Mouse (Mus musculus): Measurements from ENCODE around the gene Kdm7a. TPM values are rescaled to one million over a fixed set of nuclear protein-coding genes. Genes with fewer than 3 reads are reported as not detected.
A peak's percentile ranks its signal among the peaks of the same experiment; 100 is the strongest.

Gene Kdm7a
- polyA plus RNA-seq (2014; fragmentation: Nextera tagmentation; extraction: Ambion mirVana), result 5.5 and 6.0 TPM in 2 replicates

- Histone ChIP-seq H3K4me3 (ENCODE audit: low read depth, low read length) (peak within 1 kb of the TSS; percentile 99), H3K4me1 (ENCODE audit: control insufficient read depth, insufficient read depth, low read length) (0 out of 2 replicates have a peak, but pooled peaks cover 3% of the 10 kb centered on the region), H3K27ac (replicated peaks; ENCODE audit: low read depth, low read length) (peak within 1 kb of the TSS; percentile 96), H3K36me3 (ENCODE audit: control insufficient read depth, insufficient read depth, low read length) (no peaks in the 10 kb centered on the region), H3K4me2 (ENCODE audit: low read depth, low read length) (peak within 1 kb of the TSS; percentile 78), H3K27me3 (replicated peaks; ENCODE audit: control insufficient read depth, insufficient read depth, low read length) (no peaks in the 10 kb centered on the region), H3K9ac (ENCODE audit: low read depth, low read length) (peak within 1 kb of the TSS; percentile 98), H3K9me3 (ENCODE audit: control insufficient read depth, low read length) (no peaks in the 10 kb centered on the region)
- ATAC-seq (ENCODE audit: low read depth) (peak; percentile 87), DNase-seq (ENCODE audit: low spot score) (peak; percentile 94)
- 0% methylated on average over 30 of the region's 124 CpGs for WGBS
Measured at GRCm38 (mm10) chr6:39206581-39207461, at the start of gene Kdm7a. TSS of gene Kdm7a (minus strand) at chr6:39206789.

- no peak for DNase-seq (ENCODE audit: low spot score)
- H3K27ac ChIP-seq (replicated peaks; ENCODE audit: low read depth, low read length), result no peak overlapping the region
- ATAC-seq (ENCODE audit: low read depth), result no peak; the same call in 1 of the 2 replicates
Measured at GRCm38 (mm10) chr6:39255271-39255670, 48.7 kb upstream of the Kdm7a start.

GRCm38 (mm10) chr6:39250055-39250454, 43.5 kb upstream of the Kdm7a start:
- 86% methylated on average over 2 of the region's 2 CpGs for WGBS
- H3K4me2 ChIP-seq (ENCODE audit: low read depth, low read length), result no peak overlapping the region
- no peaks in the 10 kb centered on the region for H3K36me3 ChIP-seq (ENCODE audit: control insufficient read depth, insufficient read depth, low read length)
- no peaks in the 10 kb centered on the region for H3K27me3 ChIP-seq (replicated peaks; ENCODE audit: control insufficient read depth, insufficient read depth, low read length)
- no peak overlapping the region for H3K4me3 ChIP-seq (ENCODE audit: low read depth, low read length)
- no peak overlapping the region for H3K9ac ChIP-seq (ENCODE audit: low read depth, low read length)
- DNase-seq (ENCODE audit: low spot score) (no peak), ATAC-seq (ENCODE audit: low read depth) (no peak)
- H3K4me1 ChIP-seq (ENCODE audit: control insufficient read depth, insufficient read depth, low read length), result no peaks in the 10 kb centered on the region
- no peaks in the 10 kb centered on the region for H3K9me3 ChIP-seq (ENCODE audit: control insufficient read depth, low read length)
- no peak overlapping the region for H3K27ac ChIP-seq (replicated peaks; ENCODE audit: low read depth, low read length)

More at GRCm38 (mm10) chr6:39255271-39255670, 48.7 kb upstream of the Kdm7a start:
- 56% methylated on average over 8 of the region's 8 CpGs for WGBS
- no peak overlapping the region for H3K9ac ChIP-seq (ENCODE audit: low read depth, low read length)
- H3K4me2 ChIP-seq (ENCODE audit: low read depth, low read length), result no peak overlapping the region
- no peaks in the 10 kb centered on the region for H3K36me3 ChIP-seq (ENCODE audit: control insufficient read depth, insufficient read depth, low read length)
- 0 out of 2 replicates have a peak, but pooled peaks cover 12% of the 10 kb centered on the region for H3K27me3 ChIP-seq (replicated peaks; ENCODE audit: control insufficient read depth, insufficient read depth, low read length)
- no peak overlapping the region for H3K4me3 ChIP-seq (ENCODE audit: low read depth, low read length)
- no peaks in the 10 kb centered on the region for H3K9me3 ChIP-seq (ENCODE audit: control insufficient read depth, low read length)
- H3K4me1 ChIP-seq (ENCODE audit: control insufficient read depth, insufficient read depth, low read length), result peaks cover 8% of the 10 kb centered on the region

GRCm38 (mm10) chr6:39249176-39249770, 42.7 kb upstream of the Kdm7a start:
- DNase-seq (ENCODE audit: low spot score), result no peak
- H3K36me3 ChIP-seq (ENCODE audit: control insufficient read depth, insufficient read depth, low read length), result no peaks in the 10 kb centered on the region
- peaks cover 1% of the 10 kb centered on the region; the same call in 1 of the 2 replicates for H3K4me1 ChIP-seq (ENCODE audit: control insufficient read depth, insufficient read depth, low read length)
- H3K9ac ChIP-seq (ENCODE audit: low read depth, low read length), result no peak overlapping the region
- no peaks in the 10 kb centered on the region for H3K27me3 ChIP-seq (replicated peaks; ENCODE audit: control insufficient read depth, insufficient read depth, low read length)
- no peaks in the 10 kb centered on the region for H3K9me3 ChIP-seq (ENCODE audit: control insufficient read depth, low read length)
- 52% methylated on average over 15 of the region's 16 CpGs for WGBS
- ATAC-seq (ENCODE audit: low read depth), result no peak
- H3K4me3 ChIP-seq (ENCODE audit: low read depth, low read length), result no peak overlapping the region
- H3K4me2 ChIP-seq (ENCODE audit: low read depth, low read length), result no peak overlapping the region
- H3K27ac ChIP-seq (replicated peaks; ENCODE audit: low read depth, low read length), result no peak overlapping the region

GRCm38 (mm10) chr6:39244066-39244465, 37.5 kb upstream of the Kdm7a start:
- Histone ChIP-seq H3K9me3 (ENCODE audit: control insufficient read depth, low read length) (no peaks in the 10 kb centered on the region), H3K9ac (ENCODE audit: low read depth, low read length) (no peak overlapping the region), H3K4me1 (ENCODE audit: control insufficient read depth, insufficient read depth, low read length) (peaks cover 19% of the 10 kb centered on the region), H3K36me3 (ENCODE audit: control insufficient read depth, insufficient read depth, low read length) (no peaks in the 10 kb centered on the region), H3K4me2 (ENCODE audit: low read depth, low read length) (no peak overlapping the region; the same call in 1 of the 2 replicates), H3K27me3 (replicated peaks; ENCODE audit: control insufficient read depth, insufficient read depth, low read length) (no peaks in the 10 kb centered on the region), H3K4me3 (ENCODE audit: low read depth, low read length) (no peak overlapping the region), H3K27ac (replicated peaks; ENCODE audit: low read depth, low read length) (peak overlapping the region; percentile 86; the same call in 1 of the 2 replicates)
- WGBS, result 61% methylated on average over 9 of the region's 9 CpGs
- DNase-seq (ENCODE audit: low spot score), result no peak
- ATAC-seq (ENCODE audit: low read depth), result no peak

GRCm38 (mm10) chr6:39243511-39243961, 36.9 kb upstream of the Kdm7a start:
- ATAC-seq (ENCODE audit: low read depth) (peak; percentile 30), DNase-seq (ENCODE audit: low spot score) (peak; percentile 56)
- no peaks in the 10 kb centered on the region for H3K27me3 ChIP-seq (replicated peaks; ENCODE audit: control insufficient read depth, insufficient read depth, low read length)
- H3K36me3 ChIP-seq (ENCODE audit: control insufficient read depth, insufficient read depth, low read length), result no peaks in the 10 kb centered on the region
- H3K27ac ChIP-seq (replicated peaks; ENCODE audit: low read depth, low read length), result peak overlapping the region; percentile 86
- H3K4me2 ChIP-seq (ENCODE audit: low read depth, low read length), result no peak overlapping the region
- H3K9ac ChIP-seq (ENCODE audit: low read depth, low read length), result no peak overlapping the region
- peaks cover 19% of the 10 kb centered on the region for H3K4me1 ChIP-seq (ENCODE audit: control insufficient read depth, insufficient read depth, low read length)
- no peaks in the 10 kb centered on the region for H3K9me3 ChIP-seq (ENCODE audit: control insufficient read depth, low read length)
- H3K4me3 ChIP-seq (ENCODE audit: low read depth, low read length), result no peak overlapping the region
- 42% methylated on average over 8 of the region's 8 CpGs for WGBS

- Histone ChIP-seq H3K4me2 (ENCODE audit: low read depth, low read length) (no peak overlapping the region), H3K36me3 (ENCODE audit: control insufficient read depth, insufficient read depth, low read length) (no peaks in the 10 kb centered on the region), H3K27ac (replicated peaks; ENCODE audit: low read depth, low read length) (peak overlapping the region; percentile 86), H3K9ac (ENCODE audit: low read depth, low read length) (0 out of 2 replicates have a peak overlapping the region, but pooled peaks have one; percentile 26), H3K4me1 (ENCODE audit: control insufficient read depth, insufficient read depth, low read length) (peaks cover 19% of the 10 kb centered on the region), H3K4me3 (ENCODE audit: low read depth, low read length) (no peak overlapping the region), H3K27me3 (replicated peaks; ENCODE audit: control insufficient read depth, insufficient read depth, low read length) (no peaks in the 10 kb centered on the region), H3K9me3 (ENCODE audit: control insufficient read depth, low read length) (no peaks in the 10 kb centered on the region)
- 41% methylated on average over 8 of the region's 8 CpGs for WGBS
- DNase-seq (ENCODE audit: low spot score) (peak; percentile 95), ATAC-seq (ENCODE audit: low read depth) (peak; percentile 95)
Measured at GRCm38 (mm10) chr6:39242718-39243471, 36.3 kb upstream of the Kdm7a start.

- ATAC-seq (ENCODE audit: low read depth), result peak; percentile 23; the same call in 1 of the 2 replicates
- no peak overlapping the region for H3K4me3 ChIP-seq (ENCODE audit: low read depth, low read length)
- 61% methylated on average over 4 of the region's 4 CpGs for WGBS
Measured at GRCm38 (mm10) chr6:39241421-39241891, 34.9 kb upstream of the Kdm7a start.

More at GRCm38 (mm10) chr6:39241421-39241891, 34.9 kb upstream of the Kdm7a start:
- H3K27ac ChIP-seq (replicated peaks; ENCODE audit: low read depth, low read length), result no peak overlapping the region
- no peaks in the 10 kb centered on the region for H3K36me3 ChIP-seq (ENCODE audit: control insufficient read depth, insufficient read depth, low read length)
- DNase-seq (ENCODE audit: low spot score), result peak; percentile 61
- no peaks in the 10 kb centered on the region for H3K27me3 ChIP-seq (replicated peaks; ENCODE audit: control insufficient read depth, insufficient read depth, low read length)
- H3K4me2 ChIP-seq (ENCODE audit: low read depth, low read length), result no peak overlapping the region
- H3K9me3 ChIP-seq (ENCODE audit: control insufficient read depth, low read length), result no peaks in the 10 kb centered on the region
- no peak overlapping the region for H3K9ac ChIP-seq (ENCODE audit: low read depth, low read length)
- peaks cover 19% of the 10 kb centered on the region for H3K4me1 ChIP-seq (ENCODE audit: control insufficient read depth, insufficient read depth, low read length)

All from embryonic facial prominence, embryonic 14.5 days (tissue).